Mouse (Mus musculus): ENCODE data around the gene Gm15557.
"Not testable (repeated sequence)": the region's sequence is repeated elsewhere in the genome, so short reads cannot be mapped to it uniquely, and the experiment has no call there.

Gm15557 gene

DNA sequence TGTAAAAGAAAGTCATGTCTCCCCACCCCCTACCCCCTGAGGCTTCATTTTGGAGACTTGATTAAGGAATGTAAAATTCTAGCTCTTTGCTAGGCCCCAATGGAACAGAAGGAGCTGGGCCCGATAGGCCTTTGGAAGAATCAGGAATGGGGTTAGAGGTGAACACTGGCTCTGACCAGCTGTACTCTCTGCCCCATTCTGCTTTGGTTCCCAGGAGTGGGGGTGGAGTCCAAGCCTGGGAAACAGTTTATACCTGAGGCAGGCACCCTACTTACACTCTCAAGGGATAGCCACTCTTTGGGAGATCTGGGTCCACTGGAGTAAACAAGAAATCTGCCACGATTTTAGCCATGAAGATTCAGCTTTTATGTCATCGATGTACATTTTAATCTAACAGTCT, at the start of gene Gm15557:
Gene Gm15557, plus strand, starts transcription at position 48 of the 400 bp plus-strand sequence.
- DNase-seq (ENCODE audit: low spot score in 2 of 2) = no peak

DNA sequence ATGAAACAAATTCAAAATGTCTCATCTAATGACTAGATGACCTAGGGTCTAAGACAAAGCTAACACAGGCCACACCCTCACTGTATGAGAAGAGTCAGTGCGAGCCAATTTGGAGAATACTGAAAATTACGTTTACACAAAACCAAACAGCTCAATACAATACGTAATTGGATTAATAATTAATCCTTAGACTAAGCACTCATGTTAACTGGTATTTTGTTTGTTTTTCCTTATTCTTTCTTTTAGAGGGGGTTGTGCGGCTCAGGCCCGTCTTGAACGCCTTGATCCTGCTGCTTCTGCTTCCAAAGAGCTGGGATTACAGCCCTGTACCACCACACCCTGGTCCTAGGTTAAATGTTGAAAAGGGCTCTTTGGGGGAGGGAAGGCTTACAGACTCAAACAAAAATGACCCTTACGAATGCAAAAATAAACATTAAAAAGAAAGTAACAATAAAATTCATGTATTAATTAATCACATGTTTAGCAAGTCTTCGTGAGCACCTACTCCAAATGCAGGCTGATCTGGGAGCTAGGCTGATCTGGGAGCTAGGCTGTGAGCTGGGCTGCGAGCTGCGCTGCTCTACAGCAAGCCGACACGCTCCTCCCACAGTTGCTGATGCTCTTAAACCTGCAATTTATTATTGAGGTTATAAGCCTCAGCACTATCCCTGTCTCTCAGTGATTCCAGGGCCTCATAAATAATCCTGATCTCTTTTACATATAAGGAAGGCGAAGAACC, 46.1 kb upstream of the Gm15557 start:
- no peak for DNase-seq (ENCODE audit: low spot score in 2 of 2)

GRCm38 (mm10) chr2:155895046-155895735, 45.3 kb upstream of the Gm15557 start:
- no peak for DNase-seq (ENCODE audit: low spot score in 2 of 2)

DNA sequence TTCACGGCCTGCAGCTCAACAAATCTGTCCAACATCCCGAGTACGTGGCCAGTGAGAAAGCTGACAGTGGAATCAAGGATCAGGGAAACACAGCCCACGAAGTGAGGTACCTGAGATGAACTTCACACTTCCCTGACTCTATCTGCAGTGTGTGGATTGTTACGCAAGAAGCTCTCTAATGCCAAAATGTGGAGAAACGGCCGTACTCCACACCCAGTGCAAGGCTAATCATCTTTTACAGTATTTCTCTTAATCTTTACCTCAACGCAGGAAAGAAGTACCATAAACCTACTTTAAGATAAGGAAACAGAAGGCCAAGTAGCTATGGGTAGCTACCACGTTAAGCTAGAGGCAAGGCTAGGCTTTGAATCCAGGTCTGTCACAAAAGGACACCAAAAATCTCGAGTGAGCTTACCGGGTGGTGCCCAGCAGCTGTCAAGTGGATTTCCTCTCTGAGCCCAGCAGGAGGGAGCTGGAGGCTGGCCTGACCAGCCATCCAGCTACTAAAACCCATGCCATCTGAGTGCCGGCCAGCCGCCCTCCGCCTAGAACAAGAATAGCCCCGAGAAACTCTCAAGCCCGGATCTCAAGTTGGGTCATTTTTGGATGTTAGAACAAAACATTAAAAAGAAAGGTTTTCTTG, 37.4 kb upstream of the Gm15557 start:
- no peak for DNase-seq (ENCODE audit: low spot score in 2 of 2)

GRCm38 (mm10) chr2:155903632-155904008, 36.9 kb upstream of the Gm15557 start:
- DNase-seq (ENCODE audit: low spot score in 2 of 2) = no peak

GRCm38 (mm10) chr2:155914684-155915083, 25.8 kb upstream of the Gm15557 start:
- no peak for DNase-seq (ENCODE audit: low spot score in 2 of 2)

DNA sequence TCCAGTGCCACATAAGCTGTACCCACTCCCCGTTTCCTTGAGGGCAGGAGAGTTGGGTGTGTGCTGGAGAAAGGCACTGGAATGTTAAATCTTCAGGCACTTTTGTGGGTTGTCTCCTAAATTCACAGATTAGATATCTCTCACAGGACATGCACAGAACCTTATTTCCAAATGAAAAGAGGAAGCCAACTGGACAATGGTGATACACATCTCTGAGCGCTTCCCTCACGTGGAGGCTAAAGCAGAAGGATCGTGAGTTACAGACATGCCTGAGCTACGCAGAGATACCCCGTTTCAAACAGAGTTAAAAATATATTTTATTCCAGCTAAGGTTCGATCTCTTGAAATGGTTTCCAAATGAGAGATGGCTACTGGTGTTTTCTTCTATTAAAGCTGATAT, 17.4 kb upstream of the Gm15557 start:
- DNase-seq (ENCODE audit: low spot score in 2 of 2) = no peak

DNA sequence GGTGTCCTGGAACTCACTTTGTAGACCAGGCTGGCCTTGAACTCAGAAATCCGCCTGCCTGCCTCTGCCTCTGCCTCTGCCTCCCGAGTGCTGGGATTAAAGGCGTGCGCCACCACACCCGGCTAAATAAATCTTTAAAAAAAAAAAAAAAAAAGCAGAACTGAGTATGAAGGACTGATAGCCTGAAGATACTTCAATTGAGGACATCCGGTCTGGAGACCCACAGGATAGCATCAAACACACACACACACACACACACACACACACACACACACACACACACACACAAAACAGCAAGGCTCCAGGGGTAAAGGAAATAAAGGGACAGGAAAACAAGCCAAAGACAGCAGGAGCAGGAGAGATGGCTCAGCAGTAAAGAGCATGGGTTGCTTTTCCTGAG, 15.3 kb upstream of the Gm15557 start:
- DNase-seq (ENCODE audit: low spot score in 2 of 2) = not testable (repeated sequence)

GRCm38 (mm10) chr2:155928711-155929345, 11.7 kb upstream of the Gm15557 start:
- DNase-seq (ENCODE audit: low spot score in 2 of 2) = no peak

DNA sequence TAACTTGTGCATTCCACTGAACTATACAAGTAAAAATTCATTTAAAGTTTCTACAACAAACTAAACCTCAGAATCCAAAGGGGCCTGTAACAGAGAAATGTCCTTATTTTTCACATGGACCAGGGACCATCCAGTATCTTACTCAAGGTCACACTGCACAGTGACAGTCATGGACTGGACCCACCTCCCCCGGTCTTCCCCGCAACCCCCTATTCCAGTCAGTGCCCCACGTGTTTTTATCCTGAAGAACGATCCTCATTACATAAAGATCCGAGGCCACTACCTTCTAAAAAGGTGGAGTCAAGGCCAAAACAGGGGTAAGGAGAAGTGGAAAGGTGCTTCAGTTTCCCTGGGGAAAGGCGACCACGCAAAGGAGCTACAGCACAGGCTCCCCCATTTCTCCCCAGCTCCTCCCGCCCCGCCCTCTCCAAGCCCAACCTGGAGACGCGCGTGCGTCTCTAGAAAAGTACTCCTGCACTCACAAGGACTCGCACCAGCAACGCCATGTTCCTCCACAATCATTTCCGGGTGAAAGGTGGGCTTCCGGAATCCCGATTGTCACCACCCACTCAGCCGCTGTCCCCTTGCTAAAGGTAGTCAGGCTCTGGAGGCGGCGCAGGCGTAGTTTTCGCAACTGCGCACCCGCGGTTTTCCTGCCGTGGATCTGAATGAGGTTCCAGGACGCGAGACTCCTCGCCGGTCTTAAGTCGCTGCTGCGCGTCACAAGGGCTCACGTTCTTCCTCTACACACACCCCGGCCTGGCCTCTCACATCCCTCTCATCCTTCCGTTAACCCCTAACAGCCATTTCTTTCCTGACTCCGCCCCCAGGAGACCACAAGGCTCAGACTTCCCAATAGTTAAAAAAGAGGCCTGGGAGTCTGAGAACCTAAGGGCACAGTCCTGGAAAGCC, 10.7 kb upstream of the Gm15557 start, which contains the start of gene Uqcc1:
Gene Uqcc1, minus strand, starts transcription at position 780 of the 912 bp plus-strand sequence.
- DNase-seq (ENCODE audit: low spot score in 2 of 2) = peak; percentile 91 to 93

DNA sequence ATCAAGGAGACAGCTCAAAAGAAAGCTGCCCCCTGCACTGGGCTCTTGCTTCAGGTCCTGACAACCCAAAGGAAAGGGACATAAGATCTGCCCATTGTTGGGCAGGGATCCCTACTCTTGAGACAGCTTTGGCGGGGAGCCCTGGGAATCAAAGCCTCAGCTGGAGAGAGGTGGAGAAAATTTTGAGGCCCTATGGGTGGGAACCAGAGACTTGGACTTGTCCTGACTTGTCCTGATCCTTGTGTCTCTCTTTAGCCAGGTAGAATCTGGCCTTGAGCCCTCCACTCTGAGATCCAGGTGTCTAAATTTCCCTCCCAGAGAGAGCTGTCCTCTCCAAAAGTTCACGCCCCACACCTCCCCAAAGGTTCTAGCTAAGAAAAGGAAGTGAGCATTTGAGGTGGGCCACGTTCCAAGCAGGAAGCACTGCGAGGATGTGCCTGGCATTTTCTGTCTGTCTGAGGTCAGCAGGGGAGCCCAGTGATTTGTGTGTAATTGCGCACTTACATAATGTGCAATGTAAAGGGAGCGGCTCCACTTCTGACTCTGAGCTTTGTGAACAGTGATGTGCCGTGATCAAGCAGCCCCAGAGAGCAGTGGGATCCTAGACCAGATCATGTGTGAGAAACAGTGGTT, 515 bp upstream of the Gm15557 start:
- no peak for DNase-seq (ENCODE audit: low spot score in 2 of 2)

DNA sequence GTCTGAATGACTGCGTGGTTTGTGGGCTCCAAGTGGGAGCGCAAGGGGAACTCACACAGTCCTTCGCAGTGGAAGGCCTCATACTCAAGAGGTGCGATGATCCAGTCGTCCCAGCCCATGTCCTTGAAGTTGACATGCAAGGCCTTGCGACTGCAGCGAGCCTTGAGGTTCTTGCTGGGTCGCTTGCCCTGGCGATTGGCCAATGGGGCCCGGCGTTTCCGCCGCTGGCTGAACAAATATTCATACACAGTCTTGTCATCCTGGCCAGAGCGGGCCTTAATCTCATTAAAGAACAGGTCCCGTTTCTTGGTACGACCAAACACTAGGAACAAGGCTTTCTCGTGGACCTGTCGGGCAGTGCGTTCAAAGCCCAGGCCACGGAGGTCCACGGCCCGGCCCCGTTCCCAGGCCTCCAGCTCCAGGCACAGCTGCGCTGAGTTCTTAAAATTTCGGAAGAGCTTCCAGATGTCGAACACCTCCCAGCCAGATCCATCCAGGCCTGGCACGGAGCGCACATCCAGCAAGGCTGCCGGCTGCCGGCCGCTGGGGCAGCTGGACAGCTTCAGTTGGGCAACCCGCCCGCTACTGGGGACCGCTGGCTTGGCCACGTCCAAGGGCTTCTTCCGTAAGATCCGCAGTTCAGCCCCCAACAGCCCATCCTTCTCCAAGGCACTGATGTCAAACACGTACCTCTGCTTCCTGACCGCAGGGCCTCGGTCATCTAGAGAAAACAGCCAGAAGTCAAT, 1.3 kb downstream of the Gm15557 start:
- no peak for DNase-seq (ENCODE audit: low spot score in 2 of 2)

GRCm38 (mm10) chr2:155943463-155943862, 2.9 kb downstream of the Gm15557 start:
- no peak for DNase-seq (ENCODE audit: low spot score in 2 of 2)

DNA sequence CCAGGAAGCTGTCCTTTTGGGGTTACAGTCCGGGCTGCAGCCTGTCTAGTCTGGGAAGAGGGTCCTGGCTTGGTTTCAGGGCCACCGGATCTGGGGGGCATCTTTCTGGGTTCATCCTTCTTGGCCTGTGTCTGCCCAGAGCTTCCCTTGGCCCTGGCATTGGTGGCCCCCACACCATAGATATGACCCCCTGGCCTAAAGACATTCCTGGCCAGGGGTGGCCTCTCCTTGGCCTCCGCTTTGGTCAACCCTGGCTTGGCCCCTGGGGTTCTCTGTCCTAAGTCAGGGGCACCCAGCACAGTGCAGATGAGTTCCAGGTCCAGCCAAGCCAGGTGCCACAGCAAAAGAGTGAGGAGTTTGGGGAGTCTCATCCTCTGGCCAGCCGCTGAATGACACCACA, 4.2 kb downstream of the Gm15557 start:
- no peak for DNase-seq (ENCODE audit: low spot score in 2 of 2)

DNA sequence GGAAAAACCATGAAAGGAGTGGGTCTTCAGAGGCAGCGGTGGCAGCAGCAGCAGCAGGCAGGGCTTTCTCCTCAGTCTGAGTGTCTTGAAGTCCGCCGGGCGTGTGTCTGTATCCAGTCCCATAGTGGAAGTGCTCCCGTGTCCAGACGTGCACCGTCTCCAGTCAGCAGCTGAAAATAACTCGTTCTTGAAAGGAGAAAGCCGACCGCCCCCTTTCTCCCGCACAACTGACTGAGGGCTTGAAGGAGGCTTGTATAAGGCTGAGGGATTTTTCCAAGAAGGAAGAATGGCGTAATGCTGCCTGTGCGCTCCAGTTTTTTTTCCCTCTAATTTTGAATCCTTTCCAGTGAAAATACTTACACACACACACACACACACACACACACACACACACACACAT, 4.6 kb downstream of the Gm15557 start, which contains the start of gene Gdf5:
Gene Gdf5, minus strand, starts transcription at position 244 of the 400 bp plus-strand sequence.
- DNase-seq (ENCODE audit: low spot score in 2 of 2) = no peak

DNA sequence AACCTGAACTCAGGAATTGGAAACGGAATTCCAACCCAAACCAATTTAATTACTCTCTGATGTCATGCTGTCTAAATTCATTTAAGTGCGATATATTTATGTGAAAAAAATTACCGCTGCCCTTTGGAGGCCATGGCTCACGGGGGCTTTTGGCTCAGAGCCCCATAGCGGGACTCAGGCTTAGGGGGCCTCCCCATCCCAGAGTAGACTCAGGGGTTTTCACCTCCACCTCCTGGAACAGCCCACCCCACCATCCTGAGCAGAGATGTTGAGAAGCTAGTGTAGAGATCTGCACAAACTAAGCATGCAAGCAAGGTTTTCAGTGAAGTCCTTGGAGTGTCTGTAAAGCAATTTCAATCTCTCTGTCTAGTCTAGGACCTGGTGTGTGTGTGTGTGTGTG, 5.1 kb downstream of the Gm15557 start:
- DNase-seq (ENCODE audit: low spot score in 2 of 2) = no peak

GRCm38 (mm10) chr2:155946069-155946468, 5.5 kb downstream of the Gm15557 start:
- DNase-seq (ENCODE audit: low spot score in 2 of 2) = peak; percentile 22 to 78

GRCm38 (mm10) chr2:155946499-155946898, 6.0 kb downstream of the Gm15557 start:
- no peak for DNase-seq (ENCODE audit: low spot score in 2 of 2)

DNA sequence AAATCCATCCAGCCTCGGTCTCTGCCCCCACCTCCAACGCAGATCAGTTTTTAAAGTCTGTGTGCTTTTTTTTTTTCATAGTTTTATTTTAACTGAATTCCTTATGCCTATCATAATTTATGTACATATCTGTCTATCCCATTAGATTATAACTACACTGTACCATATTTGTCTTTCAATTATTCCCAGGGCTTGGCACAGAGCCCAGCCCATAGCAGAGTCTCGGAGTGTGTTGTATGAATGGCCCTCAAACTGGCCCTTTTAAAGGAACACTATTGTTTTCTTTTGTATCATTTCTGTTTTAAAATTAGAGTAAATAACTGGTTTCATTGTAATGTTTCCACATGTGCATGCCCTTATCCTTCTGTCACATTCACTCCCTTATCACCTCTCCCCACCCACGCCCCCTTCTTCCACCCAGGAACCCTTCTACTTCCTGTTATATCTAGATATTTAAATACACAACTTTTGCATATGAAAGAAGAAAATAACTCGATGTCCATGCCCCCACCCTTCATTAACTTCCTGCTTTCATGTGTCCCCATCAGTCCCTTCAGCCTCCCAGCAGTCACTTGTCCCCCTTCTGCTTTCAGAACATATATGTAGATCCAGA, 7.0 kb downstream of the Gm15557 start:
- DNase-seq (ENCODE audit: low spot score in 2 of 2) = no peak

Data from thymus, postnatal 10 days (tissue).